Mouse (Mus musculus) testis, postnatal 14 days (tissue): ENCODE results near the gene Plce1.
"Not testable (repeated sequence)": the region's sequence is repeated elsewhere in the genome, so short reads cannot be mapped to it uniquely, and the experiment has no call there.

Source experiments
- DNase-seq: peaks from one replicate; pipeline ENCODE4 v3.0.0; 2021; ENCODE audit warnings: low spot score

Plce1 gene

DNA sequence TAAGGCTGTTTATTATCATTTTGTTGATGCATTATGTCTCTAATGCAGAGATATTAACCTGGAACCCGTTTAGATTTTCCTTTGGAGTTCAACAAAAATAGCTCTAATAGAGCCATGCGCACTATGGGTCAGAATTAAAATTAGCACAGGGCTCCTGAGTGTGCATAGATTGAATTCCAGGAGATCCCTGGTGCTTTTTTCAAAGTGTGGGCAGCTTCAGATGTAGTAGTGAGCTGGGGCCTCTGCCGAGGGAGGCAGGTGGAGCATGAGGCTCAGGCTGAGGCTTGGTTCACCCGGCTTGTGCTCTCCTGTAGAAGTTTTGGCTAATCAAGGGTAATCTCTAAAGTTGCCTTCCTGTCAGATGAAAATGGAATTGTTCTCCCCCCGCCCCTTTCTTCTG lies 17.3 kb downstream of the Plce1 start:
- no peak for DNase-seq

DNA sequence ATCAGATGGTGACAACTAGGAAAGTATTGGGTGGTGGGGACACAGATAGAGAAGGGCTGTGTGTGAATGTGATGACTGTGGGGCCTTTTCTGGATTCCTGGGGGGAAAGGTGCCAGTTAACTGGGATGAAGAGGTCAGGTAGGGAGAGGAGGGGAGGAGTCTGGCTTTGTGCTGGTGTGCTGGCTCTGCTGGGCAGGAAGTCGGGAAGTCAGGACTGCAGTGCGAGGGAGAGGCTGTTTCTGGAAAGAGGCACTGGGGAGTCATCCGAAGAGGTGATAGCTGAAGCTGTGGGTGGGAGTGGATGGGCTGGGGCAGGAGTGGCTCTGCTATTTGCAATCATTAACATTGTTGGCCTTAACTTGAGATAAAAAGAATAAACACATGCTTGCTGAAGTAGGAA lies 23.7 kb downstream of the Plce1 start:
- peak; percentile 79 for DNase-seq

DNA sequence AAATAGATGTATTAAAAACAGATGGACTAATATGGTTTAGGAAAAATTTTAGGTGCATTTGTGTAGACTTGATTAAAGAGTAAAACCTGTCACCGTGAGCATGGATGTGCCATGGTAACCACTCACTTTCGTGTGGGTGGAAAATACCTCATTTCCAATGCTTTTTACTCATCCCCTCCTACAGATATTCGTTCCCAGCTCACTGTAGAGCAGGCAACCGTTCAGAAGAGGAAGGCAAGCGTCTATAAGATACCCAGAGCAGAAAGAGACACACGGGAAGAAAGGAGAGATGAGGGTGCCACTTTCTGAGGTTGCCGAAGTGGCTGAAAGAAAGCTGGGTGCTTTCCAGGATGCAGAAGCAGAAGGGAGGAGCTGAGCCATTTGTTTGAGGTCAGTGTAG lies 25.2 kb downstream of the Plce1 start:
- DNase-seq = no peak

DNA sequence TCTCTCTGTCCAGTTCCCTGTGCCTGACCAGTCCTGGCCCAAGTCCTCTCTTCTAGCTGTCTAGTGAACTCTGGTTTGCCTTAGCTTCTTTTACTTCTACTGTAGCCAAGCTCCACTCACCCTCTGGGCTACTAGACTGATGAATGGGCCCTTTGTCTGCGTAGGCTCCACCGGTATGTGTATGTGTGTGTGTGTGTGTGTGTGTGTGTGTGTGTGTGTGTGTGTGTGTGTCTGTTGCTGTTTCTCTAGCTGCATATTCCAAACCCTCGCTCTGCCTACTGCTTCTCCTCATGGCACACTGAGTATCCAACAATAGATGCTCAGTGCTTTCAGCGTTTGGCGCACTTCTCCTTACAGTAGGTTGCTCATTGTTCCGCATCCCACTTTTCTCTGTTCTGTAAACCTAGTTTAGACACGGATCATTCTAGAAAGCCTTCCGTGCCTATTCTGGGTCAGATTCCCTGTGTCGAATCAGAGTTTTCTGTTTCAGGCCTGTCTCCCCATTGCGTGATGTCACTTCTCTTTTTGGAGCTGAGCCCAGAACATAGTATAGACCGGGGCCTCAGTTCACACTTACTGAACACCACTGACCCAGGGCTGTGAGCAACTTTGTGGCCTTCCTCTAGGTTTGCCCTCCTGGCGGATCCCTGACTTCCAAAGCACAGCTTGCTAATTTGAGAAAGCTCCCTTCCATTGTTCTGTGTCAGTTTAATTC lies 26.5 kb downstream of the Plce1 start:
- no peak for DNase-seq

DNA sequence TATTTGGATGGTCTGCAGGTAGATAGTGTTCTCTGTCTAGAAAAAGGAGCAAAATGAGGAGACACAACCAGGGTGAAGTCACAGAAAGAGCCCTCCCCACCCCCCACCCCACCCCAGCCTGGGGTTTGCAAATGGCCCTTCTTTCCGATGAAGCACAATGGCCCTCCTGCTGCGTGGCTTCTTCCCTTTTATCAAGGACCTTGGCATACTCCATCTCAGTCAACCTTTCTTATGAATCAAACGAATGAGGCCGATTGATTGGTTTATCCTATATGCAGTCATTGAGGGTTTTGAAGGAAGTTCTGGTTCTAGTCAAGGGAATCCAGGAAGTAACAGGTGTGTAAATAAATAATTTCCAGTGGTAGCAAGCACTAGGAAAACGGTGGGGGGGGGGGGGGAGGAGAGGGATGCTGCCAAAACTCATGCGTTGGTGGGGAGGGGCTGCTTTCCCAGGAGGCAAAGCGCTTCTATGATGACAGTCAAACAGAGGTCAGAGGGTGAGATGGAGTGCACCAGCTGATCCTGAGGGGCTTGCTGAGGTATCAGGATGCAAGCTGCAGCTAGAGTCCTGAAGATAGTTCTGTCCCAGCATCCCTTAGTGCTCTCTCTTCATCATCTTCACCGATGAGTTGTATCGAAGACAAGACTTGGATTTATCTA lies 27.2 kb downstream of the Plce1 start:
- DNase-seq = no peak

DNA sequence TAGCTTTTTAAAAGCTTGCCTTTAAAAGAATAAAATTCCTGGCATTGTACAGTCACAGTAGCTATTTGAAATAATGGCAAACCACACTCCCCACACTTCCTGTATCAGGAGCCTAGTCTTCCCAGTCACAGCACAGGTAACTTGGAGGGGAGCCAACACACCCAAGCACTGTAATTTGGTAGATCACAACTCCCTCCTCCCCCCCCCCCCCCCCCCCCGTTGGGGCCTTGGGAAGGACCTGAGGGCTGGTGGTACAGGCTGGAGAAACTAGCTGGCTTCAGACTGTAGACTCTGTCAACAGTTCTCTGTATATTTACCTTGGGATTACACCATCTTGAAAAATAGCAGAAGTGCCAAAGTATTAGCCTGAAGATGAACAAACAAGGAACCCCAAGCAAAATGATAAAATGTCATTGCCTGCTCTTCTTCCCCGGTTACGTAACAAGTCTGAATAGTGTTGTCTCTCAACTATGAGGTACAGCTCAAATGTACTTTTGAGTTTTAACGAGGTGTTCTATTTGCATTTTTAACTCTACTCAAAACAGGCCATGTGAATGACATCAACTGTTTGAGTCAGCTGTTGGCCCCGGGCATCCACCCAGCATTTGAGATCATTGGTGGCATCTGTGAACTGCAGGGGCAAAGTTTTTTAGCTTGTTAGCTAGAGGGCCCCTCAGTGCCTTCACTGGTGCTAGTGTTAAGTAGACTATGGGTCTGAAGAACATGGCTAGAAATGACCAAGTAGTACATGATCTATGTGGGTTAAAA lies 33.7 kb downstream of the Plce1 start:
- no peak for DNase-seq

DNA sequence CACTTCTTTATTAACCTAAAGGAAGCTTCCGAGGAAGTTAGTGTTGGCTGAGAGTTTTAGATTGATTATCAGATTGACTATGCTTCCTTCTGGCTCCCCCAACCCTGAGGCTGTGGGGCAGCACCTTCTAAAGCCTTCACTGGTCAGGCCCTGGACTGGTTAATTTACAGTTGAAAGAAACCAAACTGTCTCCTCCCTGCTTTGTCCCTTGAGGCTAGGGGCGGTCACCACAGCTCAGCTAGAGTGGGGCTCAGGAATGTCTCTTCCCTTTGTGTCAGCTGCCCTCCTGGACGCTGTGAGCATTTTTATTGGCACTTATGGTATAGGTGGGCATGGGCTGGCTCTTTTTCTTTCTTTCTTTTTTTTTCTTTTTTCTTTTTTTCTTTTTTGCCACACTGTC lies 45.9 kb downstream of the Plce1 start:
- DNase-seq = no peak

DNA sequence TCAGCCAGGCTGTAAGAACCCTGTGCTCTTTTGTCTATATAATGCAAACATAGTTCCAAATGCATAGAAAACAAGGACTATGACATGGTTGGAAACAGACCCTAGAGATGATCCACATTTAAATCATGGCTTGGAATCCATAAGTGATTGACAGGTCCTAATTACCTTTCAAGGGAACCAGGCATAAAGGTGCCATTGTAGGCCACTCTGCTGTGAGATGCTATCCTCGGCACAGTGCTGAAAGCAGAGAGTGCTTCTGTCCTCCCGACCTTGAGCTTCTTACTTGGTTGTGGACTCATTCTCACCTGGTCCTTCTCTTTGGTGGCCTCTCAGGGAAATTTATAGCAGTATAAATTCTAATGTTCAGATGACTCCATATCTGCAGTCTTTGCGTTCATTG lies 46.6 kb downstream of the Plce1 start:
- no peak for DNase-seq

DNA sequence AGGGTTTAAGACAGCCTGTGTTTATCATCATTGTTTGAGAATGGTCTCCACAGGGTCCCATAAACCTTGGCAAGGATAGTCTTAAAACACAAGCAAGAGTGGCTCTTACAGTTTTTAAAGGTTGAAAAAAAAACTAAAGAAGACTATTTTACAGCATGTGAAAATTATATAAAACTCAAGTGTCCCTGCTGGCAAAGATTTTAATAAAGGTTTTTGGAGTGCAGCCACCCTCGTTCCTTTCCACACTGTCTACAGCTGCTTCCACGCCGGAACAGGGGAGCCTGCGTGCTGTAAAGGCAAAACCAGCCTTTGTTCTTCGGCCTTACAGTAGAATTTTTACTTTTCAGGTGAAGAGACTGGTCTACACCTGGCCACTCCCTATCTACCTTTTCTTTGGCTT lies 52.3 kb downstream of the Plce1 start:
- no peak for DNase-seq

DNA sequence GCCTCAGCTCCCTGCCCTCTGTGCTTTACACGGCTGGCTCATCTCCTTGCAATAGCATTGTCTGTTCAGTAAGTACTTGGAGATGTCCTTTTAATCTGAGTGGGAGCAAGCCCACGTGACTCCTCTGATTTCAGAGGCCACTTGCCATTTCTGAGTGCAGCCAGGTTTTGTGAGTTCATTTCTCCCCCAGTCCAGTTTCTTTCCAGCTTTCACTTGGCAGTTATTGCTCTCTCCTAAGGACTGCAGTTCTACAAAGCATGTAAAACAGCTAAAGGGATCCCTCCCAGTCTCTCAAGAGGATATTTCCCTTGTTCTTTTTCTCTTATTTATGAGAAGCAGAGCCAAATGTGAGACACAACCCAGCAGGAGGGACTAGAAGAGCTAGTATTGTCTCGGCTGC lies 58.4 kb downstream of the Plce1 start:
- no peak for DNase-seq

DNA sequence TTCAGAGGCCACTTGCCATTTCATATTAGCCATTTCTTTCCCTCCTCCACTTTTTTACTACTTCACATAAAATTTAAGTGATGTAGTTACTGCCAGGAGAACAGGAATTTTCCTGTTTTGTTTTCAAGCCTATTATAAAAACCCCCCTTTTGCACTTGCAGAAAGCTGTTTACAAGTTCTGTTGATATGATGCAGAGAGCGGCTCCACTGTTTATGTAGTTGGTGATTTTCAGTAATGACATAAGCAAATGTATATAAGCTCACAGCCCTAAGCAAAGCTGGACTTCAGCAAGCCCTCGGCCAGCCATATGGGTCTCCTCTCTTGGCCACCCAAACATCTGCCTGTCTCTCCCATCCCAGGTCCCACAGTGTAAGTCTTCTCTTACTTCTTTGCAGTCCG lies 59.6 kb downstream of the Plce1 start:
- DNase-seq = no peak

DNA sequence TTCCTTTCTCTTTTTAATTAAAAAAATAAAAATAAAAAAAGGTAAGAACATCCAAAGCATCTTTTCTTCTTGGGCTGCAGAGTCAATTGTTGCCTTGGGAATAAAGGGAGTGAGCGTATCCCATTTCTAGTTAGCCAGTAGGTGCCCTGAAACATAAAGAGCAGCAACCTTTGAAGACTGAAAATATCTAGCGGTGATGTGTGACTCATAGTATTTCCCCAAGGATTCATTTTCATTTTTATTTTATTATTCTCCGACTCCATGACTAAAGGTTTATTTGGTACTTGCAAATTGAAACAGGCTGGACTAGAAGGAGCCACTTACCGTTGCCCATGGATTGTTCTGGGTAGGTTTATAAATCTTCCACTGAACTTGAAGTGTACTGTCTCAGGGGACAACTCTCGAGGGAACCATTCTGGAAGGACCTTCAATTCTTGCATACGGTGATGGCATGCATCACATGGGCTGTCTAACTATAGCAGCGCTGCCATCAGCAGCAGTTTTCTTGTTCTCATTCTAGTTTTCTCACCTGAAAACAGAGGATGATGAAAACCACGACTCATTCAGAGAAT lies 68.7 kb downstream of the Plce1 start:
- no peak for DNase-seq

DNA sequence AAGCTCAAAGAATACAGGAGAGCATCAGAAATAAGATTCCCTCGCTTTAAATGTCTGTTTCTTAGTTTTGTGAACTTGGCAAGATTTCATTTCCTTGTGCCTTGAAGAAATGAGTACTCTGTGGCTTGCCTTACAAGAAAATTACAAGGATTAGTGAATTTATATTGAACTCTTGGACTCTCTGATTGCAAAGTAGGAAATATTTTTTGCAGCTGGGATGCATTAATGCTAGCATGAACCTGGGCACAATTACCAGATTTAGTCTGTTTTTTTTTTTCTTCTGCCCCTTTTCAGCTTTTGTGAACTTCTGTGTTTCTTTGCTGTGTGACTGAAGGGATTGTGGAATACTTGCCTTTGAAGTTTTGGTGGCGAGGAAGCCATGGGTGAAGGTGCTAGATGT lies 72.6 kb downstream of the Plce1 start:
- DNase-seq = no peak

DNA sequence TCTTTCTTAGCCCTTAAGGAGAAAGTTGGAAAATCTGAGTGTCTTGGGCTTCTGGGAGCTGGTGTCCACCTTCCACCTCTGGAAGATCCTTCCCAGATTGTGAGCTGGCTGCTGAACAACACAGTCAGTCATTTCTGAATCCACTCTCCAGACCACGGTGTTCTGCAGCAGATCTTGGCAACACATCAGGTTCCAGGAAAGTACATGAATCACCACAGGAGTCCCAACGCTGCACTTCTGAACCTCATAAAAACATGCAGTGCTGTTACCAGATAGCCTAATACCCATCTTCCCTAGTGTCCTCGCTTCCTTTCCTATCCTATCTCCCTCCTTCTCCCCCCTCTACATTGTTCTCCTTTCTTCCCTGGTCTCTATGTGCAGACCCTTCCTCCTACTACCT lies 74.5 kb downstream of the Plce1 start:
- peak; percentile 29 for DNase-seq

DNA sequence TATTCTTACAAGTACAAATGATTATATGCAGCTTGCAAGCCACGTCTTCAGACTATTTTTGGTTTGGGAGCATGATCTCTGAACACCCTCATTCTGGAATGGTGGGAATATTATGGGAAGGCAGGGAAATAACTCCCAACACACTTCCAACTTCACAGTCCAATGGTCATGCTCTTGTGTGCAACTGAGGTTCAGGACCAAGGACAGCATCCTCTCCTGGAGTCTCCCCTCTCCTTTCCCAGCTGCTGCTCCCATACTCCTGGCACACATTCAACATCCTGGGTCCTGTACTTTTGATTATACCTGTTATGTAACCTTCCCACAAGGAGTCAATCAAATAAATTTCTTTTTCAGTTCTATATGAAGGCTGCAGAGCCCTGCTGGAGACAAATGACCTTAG lies 77.9 kb downstream of the Plce1 start:
- DNase-seq = peak; percentile 15

DNA sequence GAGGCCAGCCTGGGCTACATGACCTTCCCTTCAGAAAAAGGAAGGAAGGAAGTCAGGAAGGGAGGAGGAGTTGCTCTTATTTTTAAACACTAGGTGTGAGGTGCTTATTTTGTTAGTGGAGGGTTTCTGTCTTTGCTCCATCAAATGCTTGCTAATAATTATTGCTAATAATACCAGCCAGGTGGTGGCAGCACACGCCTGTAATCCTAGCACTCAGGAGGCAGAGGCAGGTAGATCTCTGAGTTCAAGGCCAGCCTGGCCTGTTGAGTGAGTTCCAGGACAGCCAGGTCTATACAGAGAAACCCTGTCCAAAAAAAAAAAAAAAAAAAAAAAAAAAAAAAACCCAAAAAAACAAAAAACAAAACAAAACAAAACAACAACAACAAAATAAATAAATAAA lies 81.0 kb downstream of the Plce1 start:
- DNase-seq = not testable (repeated sequence)

DNA sequence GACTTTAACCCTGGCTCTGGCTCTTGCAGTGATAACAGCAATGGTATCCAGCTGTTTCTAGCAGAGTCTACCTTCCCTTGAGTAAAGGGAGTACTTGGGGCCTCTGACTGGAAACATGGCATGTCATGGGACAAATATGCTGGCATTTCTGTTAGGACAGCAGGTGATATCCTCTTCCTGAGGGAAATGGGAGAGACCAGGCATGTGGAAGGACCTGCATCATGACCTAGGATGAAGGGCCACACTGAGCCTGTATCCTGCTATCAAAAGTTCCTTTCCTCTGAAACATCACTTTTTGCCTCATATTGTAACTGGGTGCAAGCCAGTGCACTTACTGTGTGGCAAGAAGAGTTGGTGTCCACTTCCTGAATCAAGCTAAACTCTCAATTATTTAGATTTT lies 85.2 kb downstream of the Plce1 start:
- no peak for DNase-seq

DNA sequence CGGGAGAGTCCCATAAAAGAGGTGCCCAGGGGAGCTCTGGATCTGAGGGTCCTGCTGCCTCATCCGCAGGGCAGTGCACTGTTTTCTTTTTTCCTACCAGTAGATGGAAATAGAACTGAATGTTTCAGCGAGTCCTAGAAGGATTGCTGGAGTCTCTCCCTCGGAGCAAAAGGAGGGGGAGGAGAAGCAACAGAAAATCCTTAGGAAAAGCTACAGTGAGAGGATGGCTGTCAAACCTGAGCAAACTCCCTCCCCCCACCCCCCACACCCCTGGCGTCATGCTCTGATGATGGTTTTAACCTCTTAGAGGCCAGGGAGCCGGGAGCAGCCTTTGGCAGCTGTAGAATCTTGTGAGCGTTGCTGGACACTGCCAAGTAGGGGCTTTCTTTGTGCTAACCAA lies 85.8 kb downstream of the Plce1 start:
- no peak for DNase-seq

DNA sequence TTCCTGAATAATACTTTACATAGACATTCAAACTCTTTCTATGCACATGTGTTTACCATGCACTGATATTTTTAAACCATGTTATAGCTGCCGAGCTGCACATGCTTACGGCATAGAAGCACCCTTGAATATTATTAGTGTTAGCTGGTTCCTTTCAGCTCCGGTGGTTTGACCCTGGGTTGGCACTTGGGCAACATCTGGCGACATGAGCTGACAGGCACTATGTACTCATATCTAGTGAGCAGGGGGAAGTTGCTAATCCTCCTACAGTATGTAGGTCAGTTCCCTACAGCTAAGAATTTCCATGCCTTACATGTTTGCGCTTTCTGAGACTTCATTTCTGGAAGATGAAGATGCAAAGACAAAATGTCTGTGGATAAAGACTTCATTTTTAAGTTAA lies 86.4 kb downstream of the Plce1 start:
- DNase-seq = no peak

DNA sequence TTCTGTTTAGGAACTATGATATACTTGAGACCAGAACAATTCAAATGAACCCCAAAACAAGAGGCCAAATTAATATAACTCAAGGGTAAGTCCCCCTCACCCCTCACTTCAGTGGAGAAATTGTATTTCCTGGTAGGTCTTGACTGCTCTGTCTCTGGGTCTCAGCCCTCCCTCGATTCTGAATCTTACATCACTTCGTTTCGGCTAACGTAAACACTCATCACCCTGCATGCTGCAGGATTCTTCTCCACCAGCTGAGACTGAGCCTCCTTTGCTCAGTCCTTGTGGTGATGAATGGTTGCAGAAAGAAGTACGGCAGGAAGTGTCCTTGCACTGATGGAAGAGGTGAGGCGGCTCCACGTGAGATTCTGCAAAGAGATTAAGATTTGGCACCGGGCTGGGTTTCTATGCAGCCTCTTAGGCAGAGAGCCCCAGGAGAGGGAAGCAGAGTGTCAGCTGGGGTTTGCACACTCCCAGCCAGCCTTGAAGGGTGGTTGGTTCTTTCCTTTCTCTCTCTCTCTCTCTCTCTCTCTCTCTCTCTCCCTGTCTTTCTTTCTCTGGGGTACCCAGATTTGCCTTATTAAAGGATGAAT lies 97.7 kb downstream of the Plce1 start:
- no peak for DNase-seq

DNA sequence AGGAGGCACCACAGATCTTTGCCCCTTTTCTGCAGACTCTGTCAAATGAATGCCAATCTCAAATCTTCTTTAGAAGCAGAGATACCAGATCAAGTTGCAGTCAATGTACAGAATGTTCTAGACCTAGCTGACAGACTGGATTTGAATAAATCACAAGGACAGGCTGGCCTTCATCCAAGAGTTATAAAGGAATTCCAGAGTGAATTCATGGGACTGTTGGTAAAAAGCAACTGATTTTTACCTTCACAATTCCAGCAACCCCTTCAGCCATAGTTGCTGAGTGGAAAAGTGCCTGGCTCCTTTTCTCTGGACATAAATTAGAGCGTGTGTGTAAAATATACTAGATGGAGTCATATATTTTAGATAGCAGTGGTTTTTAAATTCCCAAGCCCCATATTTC lies 102.0 kb downstream of the Plce1 start:
- no peak for DNase-seq

DNA sequence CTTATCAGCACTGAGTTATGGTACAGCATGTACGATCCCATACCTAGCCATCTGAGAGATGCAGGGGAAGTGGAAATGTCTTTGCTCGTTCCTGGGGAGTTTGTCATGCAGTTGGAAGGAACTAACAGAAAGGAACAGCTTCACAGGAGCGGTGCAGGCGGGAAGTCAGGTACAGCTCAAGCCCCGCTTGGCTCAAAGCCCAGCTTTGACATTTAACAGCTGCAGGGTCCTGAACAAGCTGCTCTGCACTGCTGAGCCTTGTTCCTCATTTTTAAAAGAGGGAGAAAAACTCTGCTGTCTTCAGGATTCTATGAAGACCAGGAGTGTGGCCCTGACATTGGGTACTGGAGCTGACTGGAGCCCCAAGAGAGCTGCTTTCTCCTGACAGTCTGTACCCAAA lies 106.7 kb downstream of the Plce1 start:
- no peak for DNase-seq

DNA sequence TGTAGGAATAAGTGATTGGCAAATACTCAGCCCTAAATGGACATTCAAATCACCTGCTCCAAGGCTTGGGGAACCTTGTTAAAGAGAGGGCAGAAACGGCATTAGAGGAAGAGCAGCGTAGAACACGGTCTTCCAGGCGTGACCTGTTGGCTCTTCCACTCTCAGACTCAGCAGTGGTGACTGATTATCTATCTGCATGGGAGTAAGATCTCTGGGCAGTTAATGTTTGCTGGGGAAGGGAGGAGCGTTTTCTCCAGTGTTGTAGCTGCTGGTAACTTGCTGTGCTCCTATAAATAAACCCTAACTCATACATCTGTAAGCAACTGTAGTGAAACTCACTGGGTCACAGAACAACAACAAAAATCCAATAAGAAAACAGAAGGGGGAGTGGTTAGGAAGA lies 108.6 kb downstream of the Plce1 start:
- no peak for DNase-seq
